Mouse (Mus musculus) embryonic fibroblast, embryonic 13.5 days (primary cell): ENCODE measurements around the gene Adk. TPM values are rescaled to one million over a fixed set of nuclear protein-coding genes. Genes with fewer than 3 reads are reported as not detected.

Experiments
- H3K27ac ChIP-seq: 2 replicates; pipeline ENCODE4 v1.5.1; 2012; ENCODE audit warnings: low read length, control low read depth, inconsistent platforms; ENCODE audit not compliant: insufficient read depth
- H3K4me1 ChIP-seq: 2 replicates; pipeline ENCODE4 v1.6.1; 2011; ENCODE audit warnings: low read length; ENCODE audit not compliant: control insufficient read depth, insufficient read depth
- H3K4me3 ChIP-seq: 2 replicates; pipeline ENCODE4 v1.5.1; 2011; ENCODE audit warnings: mild to moderate bottlenecking, control low read depth, low read length; ENCODE audit not compliant: insufficient read depth
- CTCF ChIP-seq: IDR thresholded peaks from 2 replicates; pipeline ENCODE4 v1.5.1; 2011; ENCODE audit warnings: mild to moderate bottlenecking, control low read depth, low read length, moderate library complexity, borderline replicate concordance; ENCODE audit not compliant: insufficient read depth
- POLR2A ChIP-seq: IDR thresholded peaks from 2 replicates; pipeline ENCODE4 v1.6.1; 2011; ENCODE audit warnings: low read depth, mild to moderate bottlenecking, control low read depth, low read length, moderate library complexity
- polyA plus RNA-seq: library from polyadenylated mRNA; stranded (reverse); fragments of >200 nt; gene quantifications from 2 replicates; pipeline ENCODE4 v1.2.4, GENCODE M21; 2011; ENCODE audit warnings: low read depth; ENCODE audit not compliant: missing spikeins, insufficient read length

Adk gene
- polyA plus RNA-seq, 1 experiment, result 117 TPM

DNA sequence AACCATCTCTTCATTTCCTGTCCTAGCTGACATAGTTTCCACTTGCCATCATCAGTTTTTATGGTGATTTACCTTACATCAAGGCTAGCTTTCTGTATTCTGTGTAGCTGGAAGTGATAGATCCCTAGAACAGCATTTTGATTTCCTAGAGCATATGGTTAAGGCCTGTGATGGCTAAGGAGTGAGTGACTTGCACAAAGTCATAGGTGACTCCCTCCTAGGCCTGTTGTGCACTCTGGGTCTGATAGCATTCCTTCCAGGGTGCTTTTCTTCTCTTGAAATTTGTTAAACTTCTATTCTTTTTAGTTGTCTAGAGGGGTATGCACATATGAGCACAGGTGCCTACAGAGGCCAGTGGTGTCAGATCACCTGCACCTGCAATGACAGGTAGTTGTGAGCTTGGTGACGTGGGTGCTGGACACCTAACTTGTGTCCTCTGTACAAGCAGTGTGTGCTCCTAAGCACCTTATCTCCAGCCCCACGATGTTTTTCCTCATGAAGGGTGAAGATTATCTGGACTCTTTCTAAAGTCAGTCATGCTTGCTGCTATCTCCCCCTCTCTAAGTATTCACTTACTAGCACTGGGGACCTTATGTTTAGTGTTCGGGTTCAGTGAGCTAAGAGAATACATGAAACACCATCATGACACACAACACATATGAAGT lies 171.7 kb downstream of the Adk start:
- TF ChIP-seq POLR2A, result no peak
- no peak for TF ChIP-seq CTCF
- Histone ChIP-seq H3K27ac (no peak overlapping the region), H3K4me3 (no peak overlapping the region), H3K4me1 (no peaks in the 10 kb centered on the region)

DNA sequence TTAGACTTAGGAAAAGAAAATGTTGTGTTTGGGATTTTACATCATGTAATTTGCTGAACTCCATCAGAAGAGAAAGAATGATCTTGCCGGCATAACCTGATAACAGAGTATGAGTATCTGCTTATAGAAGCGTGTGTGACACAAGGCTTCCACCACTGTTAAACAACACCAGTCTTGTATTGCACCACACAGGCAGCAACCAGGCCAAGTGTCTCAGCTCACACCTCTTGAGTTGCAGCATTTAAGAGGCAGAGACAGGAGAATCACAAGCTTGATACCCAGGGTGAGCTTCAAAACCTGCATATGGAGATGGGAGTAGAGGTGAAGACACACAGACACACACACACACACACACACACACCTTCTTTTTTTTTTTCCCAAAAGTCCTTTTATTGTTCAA lies 184.7 kb downstream of the Adk start:
- H3K27ac ChIP-seq, result no peak overlapping the region
- TF ChIP-seq POLR2A, result no peak
- no peak for TF ChIP-seq CTCF
- H3K4me1 ChIP-seq, result no peaks in the 10 kb centered on the region
- H3K4me3 ChIP-seq, result no peak overlapping the region

DNA sequence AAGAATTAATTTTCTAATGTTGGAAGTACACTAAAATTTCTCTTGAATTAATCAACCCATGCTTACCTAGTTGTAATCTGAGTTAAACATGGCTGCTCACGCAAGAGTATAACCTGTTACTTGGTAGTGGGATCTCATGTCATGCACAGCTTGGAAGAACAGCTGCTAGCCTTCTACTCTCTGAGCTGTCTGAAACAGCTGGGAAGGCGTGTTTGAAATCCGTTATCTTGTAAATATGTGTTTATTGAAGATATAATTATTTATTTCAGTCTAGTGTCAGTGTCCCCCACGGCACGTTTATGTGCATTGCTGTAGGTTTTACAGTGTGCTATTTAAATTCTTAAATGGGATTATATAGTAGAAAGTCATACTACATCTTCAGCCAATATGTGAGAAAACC lies 188.7 kb downstream of the Adk start:
- Histone ChIP-seq H3K27ac (no peak overlapping the region), H3K4me1 (no peaks in the 10 kb centered on the region), H3K4me3 (no peak overlapping the region)
- no peak for TF ChIP-seq CTCF
- no peak for TF ChIP-seq POLR2A

GRCm38 (mm10) chr14:21251386-21251785 lies 199.0 kb downstream of the Adk start:
- TF ChIP-seq CTCF (no peak), POLR2A (no peak)
- Histone ChIP-seq H3K4me1 (no peaks in the 10 kb centered on the region), H3K27ac (no peak overlapping the region), H3K4me3 (no peak overlapping the region)

DNA sequence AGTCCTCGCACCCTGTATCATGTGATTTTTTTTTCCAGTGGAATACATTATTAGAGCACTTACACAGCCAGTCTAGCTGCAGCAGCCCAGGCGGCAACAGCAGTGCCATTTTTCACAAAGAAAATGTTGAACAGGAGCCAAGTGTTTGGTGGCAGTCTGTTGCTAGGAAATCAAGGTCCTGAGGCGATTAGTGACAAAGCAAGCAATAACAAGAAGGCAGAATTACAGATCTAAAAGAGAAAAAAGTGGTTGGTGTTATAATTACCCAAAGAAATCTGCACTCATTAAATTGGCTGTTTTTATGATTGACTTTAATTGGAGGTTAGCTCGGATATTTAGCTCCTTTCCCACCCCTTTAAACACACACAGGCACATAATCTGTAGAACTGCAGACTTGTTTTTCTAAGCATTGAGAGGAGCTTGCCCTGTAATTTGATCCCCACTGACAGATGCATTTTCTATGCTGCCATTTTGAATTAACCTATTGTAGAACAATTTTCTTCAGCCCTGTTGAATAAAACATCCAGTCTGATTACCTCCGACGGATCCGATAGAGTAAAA lies 200.0 kb downstream of the Adk start:
- Histone ChIP-seq H3K27ac (no peak overlapping the region), H3K4me3 (no peak overlapping the region), H3K4me1 (no peaks in the 10 kb centered on the region)
- TF ChIP-seq POLR2A (no peak), CTCF (no peak)

- H3K4me3 ChIP-seq, result no peak overlapping the region
- no peak overlapping the region for H3K27ac ChIP-seq
- no peak for TF ChIP-seq POLR2A
- TF ChIP-seq CTCF, result no peak
- no peaks in the 10 kb centered on the region for H3K4me1 ChIP-seq
These were observed 201.1 kb downstream of the Adk start for GRCm38 (mm10) chr14:21253321-21253992.

- no peak overlapping the region for H3K4me3 ChIP-seq
- no peak for TF ChIP-seq POLR2A
- no peak for TF ChIP-seq CTCF
- H3K4me1 ChIP-seq, result no peaks in the 10 kb centered on the region
- H3K27ac ChIP-seq, result no peak overlapping the region
These were observed 201.6 kb downstream of the Adk start for GRCm38 (mm10) chr14:21253993-21254339.

DNA sequence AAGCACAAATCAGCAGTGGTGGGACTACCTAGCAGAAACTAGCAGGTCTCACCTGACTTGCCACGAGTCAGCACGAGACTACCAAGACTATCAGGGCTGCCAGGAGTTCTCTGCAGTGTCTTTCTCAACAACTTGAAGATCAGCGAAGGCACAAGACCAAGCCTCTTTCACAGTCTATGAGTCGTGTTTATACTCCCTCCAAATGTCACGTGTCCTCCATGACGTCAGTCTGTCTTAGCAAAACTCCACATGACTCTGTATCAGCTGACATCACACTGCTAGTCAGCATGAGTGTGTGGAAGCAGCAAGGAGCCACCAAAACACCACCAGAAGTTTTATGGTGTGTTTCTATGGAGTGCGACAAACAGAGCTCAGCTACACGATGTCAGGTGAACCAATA lies 215.9 kb downstream of the Adk start:
- Histone ChIP-seq H3K4me3 (no peak overlapping the region), H3K27ac (no peak overlapping the region), H3K4me1 (no peaks in the 10 kb centered on the region)
- TF ChIP-seq POLR2A (no peak), CTCF (no peak)

GRCm38 (mm10) chr14:21271472-21271871 lies 219.1 kb downstream of the Adk start:
- H3K4me1 ChIP-seq, result 0 out of 2 replicates have a peak, but pooled peaks cover 2% of the 10 kb centered on the region
- no peak for TF ChIP-seq POLR2A
- no peak for TF ChIP-seq CTCF
- H3K27ac ChIP-seq, result no peak overlapping the region
- H3K4me3 ChIP-seq, result no peak overlapping the region

- no peak for TF ChIP-seq POLR2A
- no peak for TF ChIP-seq CTCF
- H3K4me1 ChIP-seq, result peaks cover 7% of the 10 kb centered on the region; the same call in 1 of the 2 replicates
- H3K4me3 ChIP-seq, result no peak overlapping the region
- no peak overlapping the region for H3K27ac ChIP-seq
These were observed 223.4 kb downstream of the Adk start for GRCm38 (mm10) chr14:21275786-21276185.

DNA sequence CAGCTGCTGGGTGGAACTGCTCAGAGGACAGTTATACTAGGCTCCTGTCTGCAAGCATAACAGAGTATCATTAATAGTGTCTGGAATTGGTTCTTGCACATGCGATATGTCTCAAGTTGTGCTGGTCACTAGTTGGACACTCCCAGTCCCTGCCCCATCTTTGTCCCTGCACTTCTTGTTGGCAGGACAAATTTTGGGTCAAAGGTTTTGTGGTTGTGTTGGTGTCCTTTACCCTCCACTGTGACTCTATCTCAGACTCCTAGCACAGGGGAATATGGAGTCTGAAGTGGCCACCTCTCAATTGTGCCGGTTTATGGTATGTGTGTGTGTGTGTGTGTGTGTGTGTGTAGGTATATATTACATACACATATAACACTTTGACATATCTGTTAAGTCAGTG lies 225.9 kb downstream of the Adk start:
- peak overlapping the region; percentile 13; the same call in 1 of the 2 replicates for H3K27ac ChIP-seq
- no peak overlapping the region for H3K4me3 ChIP-seq
- peaks cover 8% of the 10 kb centered on the region; the same call in 1 of the 2 replicates for H3K4me1 ChIP-seq
- no peak for TF ChIP-seq POLR2A
- no peak for TF ChIP-seq CTCF
